Mouse (Mus musculus) layer of hippocampus, postnatal 10 days (tissue): ENCODE measurements around the gene Hes2. TPM values are rescaled to one million over a fixed set of nuclear protein-coding genes. Genes with fewer than 3 reads are reported as not detected.

ENCODE experiments used
- DNase-seq, 2 experiments: peaks; one replicate each; pipeline ENCODE4 v3.0.0; 2021; ENCODE audit warnings: low spot score in 2 of 2
- total RNA-seq, 2 experiments: library from RNA; stranded (reverse); gene quantifications; 2 replicates each; pipeline ENCODE4 v1.2.3; 2021

The Hes2 gene
- total RNA-seq, 2 experiments from 2014 or later = not detected

- DNase-seq = no peak
Observed at GRCm38 (mm10) chr4:152159285-152159678, 615 bp downstream of the Hes2 start.

DNA sequence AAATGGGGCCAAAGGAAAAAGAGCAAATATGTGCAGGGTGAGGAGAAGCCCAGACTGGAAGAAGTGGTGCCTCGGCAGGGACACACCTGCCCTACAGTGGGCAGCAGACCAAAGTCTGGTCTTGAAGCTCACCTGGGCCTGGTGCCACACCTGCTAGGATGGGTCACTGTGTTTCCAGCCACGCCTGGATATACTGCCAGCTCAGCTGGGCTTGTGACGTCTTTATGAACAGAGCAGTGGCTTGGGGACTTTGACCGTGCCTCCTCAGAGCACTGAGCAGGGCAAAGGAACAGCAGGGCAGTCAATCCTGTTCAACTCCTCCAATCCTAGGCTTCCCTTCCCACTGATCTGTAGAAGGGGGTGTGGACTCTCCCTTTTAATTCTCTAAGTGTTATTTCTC, 2.1 kb downstream of the Hes2 start:
- no peak for DNase-seq

GRCm38 (mm10) chr4:152161601-152162000, 2.9 kb downstream of the Hes2 start:
- no peak for DNase-seq

DNA sequence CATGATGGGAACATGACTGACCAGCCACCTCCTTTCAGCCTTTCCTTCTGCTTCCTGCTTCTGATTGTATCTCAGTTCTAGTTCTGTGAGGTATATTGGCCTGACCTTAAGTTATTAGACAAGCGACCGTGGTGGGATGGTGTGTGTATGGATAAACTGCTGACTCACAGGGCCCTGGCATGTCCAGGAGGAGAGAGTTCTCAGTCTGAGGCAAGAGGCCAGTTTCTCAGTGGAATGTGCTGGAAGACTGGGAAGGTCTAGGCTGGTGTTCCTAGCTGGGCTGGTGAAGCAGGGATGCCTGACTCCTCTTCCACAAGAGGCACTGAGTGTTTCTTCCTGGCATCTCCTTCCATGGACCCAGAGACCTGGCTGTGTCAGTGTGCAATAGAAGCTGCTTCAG, 4.1 kb downstream of the Hes2 start:
- no peak for DNase-seq

- peak; percentile 79 to 81 for DNase-seq
Observed at GRCm38 (mm10) chr4:152165036-152165931, 6.6 kb downstream of the Hes2 start.

GRCm38 (mm10) chr4:152168052-152168451, 9.4 kb downstream of the Hes2 start:
- no peak for DNase-seq

DNA sequence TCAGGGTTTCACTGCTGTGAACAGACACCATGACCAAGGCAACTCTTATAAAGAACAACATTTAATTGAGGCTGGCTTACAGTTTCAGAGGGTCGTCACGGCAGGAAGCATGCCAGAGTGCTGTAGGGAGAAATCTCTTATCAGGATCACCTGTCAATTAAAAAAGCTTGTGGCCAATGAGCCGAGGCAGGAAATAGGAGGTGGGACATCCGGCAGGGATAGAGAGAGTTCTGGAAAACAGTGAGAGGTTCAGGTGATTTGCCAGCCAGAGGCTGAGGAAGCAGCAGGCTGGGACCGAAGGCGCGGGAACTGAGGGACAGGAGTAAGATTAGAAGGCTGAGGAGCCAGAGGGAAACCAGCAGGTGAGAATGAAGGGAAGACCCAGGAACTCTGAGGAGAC, 10.4 kb downstream of the Hes2 start:
- DNase-seq = no peak

GRCm38 (mm10) chr4:152170286-152170685, 11.6 kb downstream of the Hes2 start:
- no peak for DNase-seq

DNA sequence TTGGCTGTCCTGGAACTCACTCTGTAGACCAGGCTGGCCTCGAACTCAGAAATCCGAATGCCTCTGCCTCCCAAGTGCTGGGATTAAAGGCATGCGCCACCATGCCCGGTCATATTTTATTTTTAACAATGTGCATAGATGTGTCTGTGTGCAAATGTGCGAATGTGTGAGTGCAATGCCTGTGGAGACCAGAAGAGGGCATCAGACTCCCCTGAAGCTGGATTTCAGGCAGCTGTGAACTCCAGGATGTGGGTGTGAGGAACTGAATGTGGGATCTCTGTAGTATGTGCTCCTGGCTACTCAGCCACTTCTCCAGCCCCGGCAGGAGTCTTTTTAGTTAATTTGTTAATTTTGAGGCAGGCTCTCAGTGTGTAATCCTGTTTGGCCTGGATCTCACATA, 12.9 kb downstream of the Hes2 start:
- no peak for DNase-seq

- DNase-seq = peak; percentile 85 to 86
Observed at GRCm38 (mm10) chr4:152173041-152173440, 14.4 kb downstream of the Hes2 start.

GRCm38 (mm10) chr4:152173956-152174355, 15.3 kb downstream of the Hes2 start:
- DNase-seq = no peak

GRCm38 (mm10) chr4:152176638-152177037, 18.0 kb downstream of the Hes2 start:
- DNase-seq = no peak

GRCm38 (mm10) chr4:152177174-152177536, 18.5 kb downstream of the Hes2 start:
- no peak for DNase-seq

DNA sequence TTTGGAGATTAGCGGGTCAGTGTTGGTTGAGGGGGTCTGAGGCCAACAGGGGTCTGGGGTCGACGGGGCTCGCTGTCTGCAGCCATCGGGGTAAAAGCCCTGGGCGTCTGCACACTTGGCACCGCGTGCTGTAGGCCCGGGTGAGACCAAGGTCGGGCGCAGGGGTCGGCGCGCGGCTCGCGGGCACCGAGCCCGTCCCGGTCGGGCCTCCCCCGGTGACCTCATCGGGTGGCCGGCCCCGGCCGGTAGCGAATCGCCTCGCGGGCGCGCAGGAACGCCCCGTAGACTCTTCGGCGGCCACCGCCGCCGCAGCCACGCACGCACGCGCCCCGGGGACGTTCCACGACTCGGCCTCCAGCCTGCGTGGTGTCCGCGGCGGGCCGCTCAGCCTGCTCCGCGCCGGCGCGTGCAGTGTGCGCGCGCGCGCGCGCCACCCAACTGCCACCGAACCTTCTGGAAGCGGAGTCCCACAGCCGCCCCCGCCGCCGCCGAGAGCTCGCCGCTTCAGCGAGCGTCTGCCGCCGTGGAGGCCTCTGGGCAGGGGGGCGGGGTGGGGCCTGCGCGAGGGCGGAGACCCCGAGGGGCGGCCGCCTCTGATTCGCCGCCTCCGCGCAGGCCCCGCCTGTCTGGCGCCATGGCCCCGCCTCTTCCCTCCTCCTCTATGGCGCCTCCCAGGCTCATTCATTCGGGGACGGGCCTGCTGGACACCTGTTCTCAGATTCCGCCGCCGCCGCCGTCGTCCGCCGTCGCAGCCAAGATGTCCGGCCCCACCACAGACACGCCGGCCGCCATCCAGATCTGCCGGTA, 19.1 kb downstream of the Hes2 start, which contains the start of gene Acot7:
TSS of gene Acot7 (plus strand) at position 598 of the 807 bp plus-strand sequence.
- DNase-seq = peak; percentile 85 to 92

GRCm38 (mm10) chr4:152178344-152178864, 19.7 kb downstream of the Hes2 start:
- DNase-seq = peak; percentile 52 to 68

- DNase-seq = no peak
Observed at GRCm38 (mm10) chr4:152178916-152179705, 20.4 kb downstream of the Hes2 start.

DNA sequence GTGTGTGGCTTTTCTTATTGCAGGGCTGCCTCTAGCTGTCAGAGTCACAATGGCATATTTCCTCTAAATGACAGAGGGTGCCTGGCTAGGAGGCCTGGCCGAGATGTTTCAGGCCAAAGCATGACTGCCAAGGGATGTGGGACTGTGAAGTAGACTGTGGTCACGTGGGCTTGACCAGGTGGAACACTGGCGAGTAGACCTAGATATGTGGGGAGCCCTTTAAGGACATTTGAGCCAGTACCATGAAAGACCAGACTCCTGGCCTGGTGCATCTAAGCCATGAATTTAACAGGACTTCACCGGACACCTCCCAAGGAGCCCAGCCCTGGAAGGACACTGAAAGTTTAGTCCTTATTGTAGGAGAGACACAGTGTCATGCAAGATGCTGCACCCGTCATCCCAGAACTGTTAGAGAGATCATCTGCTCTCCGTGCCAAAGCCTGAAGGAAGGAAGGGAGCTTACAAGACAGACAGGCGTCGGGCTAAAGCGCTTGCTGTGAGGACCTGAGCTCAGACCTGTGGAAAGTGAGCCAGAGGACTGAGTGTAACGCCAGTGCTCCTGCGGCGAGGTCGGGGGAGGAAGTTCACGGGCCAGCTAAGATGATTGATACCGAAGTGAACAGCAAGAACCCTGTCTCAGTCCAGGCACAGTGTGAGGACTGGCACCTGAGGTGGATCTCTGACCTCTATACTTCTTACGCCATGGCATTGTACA, 21.4 kb downstream of the Hes2 start:
- DNase-seq = no peak

DNA sequence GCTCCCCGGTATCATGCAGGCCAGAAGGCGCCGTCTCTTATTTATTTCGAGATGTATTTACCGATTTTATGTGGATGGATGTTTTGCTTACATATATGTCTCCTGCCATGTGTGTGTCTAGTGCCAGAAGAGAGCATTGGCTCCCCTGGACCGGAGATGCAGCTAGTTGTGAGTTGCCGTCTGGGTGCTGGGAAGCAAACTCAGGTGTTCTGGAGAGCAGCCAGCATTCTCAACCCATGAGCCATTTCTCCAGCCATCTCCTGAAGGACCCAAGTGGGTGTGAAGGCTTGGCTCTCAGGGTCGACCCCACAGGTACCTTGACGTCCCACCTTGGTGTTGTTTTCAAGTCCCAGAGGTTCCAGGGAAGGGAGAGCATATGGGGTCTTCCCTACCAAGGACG, 23.5 kb downstream of the Hes2 start:
- DNase-seq = no peak

DNA sequence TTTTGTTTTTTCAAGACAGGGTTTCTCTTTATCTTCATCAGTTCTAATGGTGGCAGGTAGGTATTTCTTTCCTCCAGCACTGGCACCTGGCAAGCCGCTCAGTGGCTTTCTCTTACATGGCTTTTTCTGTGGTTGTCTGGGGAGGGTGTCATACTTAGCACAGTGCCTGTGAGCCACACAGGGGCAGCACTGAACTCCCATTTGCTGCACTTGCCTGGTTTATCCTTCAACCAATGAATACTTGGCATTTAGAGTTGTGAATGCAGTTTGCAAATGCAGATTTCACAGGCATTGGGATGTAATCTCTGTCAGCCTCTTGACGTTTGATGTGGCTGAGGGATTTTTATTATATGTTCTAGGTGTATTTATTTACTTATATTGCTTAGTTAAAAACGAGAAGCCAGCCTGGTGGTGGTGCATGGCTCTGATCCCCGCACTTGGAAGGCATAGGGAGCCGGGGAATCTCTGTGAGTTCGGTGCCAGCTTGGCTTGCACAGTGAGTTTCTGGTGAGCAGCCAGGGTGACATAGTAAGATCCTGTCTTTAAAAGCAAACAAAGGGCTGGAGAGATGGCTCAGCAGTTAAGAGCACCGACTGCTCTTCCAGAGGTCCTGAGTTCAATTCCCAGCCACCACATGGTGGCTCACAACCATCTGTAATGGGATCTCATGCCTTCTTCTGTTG, 25.8 kb downstream of the Hes2 start:
- DNase-seq = peak in 1 of 2 experiments; percentile 57

GRCm38 (mm10) chr4:152185137-152185509, 26.5 kb downstream of the Hes2 start:
- no peak for DNase-seq
